Mouse (Mus musculus) cerebellum, postnatal 10 days (tissue): ENCODE data around the gene Gm10130.
"Not testable (repeated sequence)": the region's sequence is repeated elsewhere in the genome, so short reads cannot be mapped to it uniquely, and the experiment has no call there.

Source experiments
- DNase-seq, 2 experiments: peaks; one replicate each; pipeline ENCODE4 v3.0.0; 2021; ENCODE audit warnings: mixed read lengths in 2 of 2

Gene Gm10130

DNA sequence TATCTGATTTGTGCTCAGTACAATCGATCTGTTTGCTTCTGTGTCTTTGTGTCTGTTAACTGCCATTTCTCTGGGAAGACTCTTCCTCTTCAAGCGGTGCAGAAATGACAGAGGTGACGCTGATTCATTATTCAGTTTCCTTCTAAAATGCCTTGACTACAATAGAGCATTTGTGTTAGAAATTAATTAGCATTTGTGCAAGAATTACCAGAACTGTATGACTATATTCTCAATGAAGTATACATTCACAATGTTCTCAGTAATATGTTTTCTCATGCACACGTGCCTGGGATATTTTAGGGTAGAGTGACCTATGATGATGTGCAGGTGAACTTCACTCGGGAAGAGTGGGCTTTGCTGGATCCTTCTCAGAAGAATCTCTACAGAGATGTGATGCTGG, at the start of gene Gm10130:
Gene Gm10130, plus strand, starts transcription at position 301 of the 400 bp plus-strand sequence.
- no peak for DNase-seq

DNA sequence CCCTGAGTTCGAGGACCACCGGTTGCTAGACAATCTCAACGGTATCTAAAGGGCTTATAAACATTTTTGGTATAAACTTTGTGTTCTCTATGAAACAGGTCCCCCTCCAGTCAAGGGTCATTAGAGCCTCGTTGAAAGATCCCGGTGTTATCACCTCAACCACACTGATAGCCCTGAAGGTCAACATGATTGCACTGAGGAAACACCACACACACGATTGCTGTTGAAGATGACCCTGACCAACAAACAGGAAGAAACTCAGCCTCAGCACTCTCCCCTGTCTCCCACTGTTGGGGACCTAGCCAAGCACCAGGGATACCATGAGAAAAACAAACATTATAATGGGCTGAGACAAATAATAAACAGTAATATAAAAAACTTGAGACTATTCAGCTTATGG, 29.8 kb upstream of the Gm10130 start:
- DNase-seq: no peak

GRCm38 (mm10) chr2:150299096-150299495, 24.4 kb upstream of the Gm10130 start:
- no peak for DNase-seq

DNA sequence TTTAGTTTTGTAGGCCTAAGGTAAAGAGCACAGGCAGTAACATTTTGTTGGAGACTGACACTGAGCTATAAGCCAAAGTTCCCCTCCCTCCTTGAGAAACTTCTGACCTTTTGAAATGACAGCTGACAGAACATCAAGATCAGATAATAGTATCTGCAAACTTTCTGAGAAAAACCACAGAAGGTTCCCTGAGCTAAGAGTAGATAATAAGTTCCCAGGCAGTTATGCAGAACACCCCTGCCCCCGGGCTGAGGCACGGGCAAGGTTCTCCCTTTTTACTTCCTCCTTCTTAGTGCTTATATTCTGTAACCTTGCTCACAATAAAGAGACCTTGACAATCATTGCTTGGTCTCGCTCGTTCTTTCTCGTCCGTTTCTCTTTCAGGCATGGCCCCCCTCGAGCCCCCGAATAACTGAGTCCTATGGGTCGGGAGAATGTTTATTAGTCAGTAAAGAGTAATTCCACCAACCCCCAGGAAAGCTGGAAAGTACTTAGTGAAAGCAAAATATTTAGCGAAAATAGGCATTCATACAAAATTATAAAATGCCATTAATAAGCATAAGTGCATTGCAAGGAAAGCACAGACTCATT, 16.2 kb upstream of the Gm10130 start:
- no peak for DNase-seq

DNA sequence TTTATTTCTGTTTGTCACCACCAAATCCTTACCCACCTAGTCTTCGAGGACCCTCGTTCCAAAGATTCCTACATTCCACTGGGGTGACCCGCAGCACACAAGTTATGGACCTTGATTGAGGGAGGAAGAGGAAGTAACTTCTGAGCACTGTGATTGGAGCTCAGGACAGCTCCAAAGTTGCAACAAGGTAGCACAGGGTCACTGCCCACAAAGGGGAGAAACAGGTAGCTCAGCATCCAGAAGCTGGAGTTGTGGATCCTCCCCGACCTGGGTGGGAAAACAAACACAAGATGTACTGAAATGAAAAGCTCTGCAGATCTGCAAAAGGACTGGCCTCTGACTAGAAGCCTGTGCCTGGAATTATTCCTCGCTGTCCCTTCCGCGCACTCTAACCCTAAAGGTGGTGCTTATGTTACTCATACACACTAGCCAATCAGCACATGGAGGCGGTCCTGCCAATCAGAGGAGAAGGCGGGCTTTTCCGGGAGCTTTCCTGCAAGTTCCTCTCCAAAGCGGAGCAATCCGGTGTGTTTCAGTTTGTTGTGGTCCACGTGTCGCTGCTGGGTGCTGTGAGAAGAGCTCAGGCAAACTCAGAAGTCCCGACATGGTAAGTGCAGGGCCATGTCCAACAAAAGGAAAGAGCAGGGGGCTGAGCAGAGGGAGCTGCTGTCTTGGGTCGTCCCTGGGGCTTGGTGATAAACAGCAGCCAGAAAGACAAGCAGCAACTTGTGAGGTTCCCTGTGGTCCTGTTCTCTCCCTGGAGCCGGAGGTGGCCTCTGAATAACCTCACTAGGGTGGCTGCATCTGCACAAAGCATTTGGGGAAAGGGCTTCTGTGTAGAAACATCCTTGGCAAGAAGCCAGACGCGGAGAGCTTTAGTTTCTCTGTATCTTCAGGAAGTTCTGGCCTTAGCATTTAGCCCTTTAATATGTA, 12.3 kb upstream of the Gm10130 start:
- DNase-seq: peak; percentile 89 to 94

DNA sequence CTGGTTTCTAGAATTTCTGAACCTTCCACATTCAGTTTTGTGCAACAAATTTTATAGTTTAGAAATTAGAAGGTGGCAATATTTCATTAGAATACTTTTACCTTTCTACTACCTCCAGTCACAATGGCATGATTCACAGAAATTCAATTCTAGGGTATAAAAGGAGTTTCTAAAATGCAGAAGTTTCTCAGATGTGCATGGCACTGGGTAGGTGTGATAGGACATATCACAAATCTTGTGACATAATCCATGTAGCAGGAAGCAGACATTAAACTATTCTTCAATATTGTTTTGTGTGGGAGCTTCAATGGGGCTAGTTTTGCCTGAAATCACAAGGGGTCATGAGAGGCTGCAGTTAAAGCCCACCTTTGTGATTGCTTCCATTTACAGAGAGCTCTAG, 7.4 kb upstream of the Gm10130 start:
- no peak for DNase-seq

GRCm38 (mm10) chr2:150318973-150319372, 4.5 kb upstream of the Gm10130 start:
- no peak for DNase-seq

DNA sequence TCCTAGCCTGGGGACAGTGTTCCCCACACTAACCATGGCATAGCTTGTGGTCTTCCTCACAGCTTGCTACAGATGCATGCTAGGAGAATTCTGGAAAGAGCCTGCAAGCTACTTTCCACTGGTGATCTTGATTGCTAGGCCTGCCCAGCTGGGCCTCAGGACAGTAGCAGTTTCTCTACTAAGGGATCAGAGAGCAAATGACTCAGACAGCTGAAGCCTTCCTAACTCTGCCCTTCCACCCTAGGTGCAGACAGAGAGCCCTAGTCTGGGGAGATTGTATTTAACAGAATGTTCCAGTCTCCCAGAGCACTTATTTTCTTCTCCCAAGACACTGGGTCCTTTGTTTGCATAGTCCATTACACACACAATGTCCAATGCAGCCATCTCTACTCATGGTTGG, 33.6 kb downstream of the Gm10130 start:
- not testable (repeated sequence) for DNase-seq

- peak; percentile 90 to 94 for DNase-seq
Measured at GRCm38 (mm10) chr2:150362113-150362877, 38.8 kb downstream of the Gm10130 start, which contains the start of gene 3300002I08Rik. 3300002I08Rik (minus strand) TSS chr2:150362765.

GRCm38 (mm10) chr2:150362878-150363229, 39.4 kb downstream of the Gm10130 start:
- no peak for DNase-seq

- DNase-seq: not testable (repeated sequence)
Measured at GRCm38 (mm10) chr2:150385553-150386106, 62.1 kb downstream of the Gm10130 start.

DNA sequence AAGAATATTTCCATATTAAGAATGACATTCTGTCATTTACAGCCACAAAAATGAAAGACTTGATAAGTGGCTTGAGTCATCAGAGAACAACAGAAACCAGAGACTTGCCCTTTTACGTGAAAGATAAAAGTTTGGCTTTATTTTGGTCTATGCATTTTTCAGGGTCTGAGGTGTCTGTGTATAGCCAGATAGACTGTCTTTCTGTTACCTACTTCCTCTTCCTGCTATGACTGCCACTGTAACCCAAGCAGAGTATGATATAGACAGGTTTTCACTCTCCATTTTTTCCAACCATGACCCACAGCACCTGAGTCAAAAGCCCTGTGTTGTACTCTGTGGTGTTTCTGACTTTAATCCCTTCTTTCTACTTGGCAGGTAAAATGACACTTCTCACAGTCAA, 66.7 kb downstream of the Gm10130 start:
- DNase-seq: no peak

GRCm38 (mm10) chr2:150412146-150412545, 88.6 kb downstream of the Gm10130 start:
- DNase-seq: not testable (repeated sequence)
